Mouse (Mus musculus) macrophage (primary cell): ENCODE measurements around the gene Zfp526. TPM values are rescaled to one million over a fixed set of nuclear protein-coding genes. Genes with fewer than 3 reads are reported as not detected.
A peak's percentile ranks its signal among the peaks of the same experiment; 100 is the strongest.

Experiments used
- H3K27ac ChIP-seq: fragments of 350-480 bp; formaldehyde crosslinking; 2 replicates; pipeline ENCODE4 v1.9.0; 2021
- H3K36me3 ChIP-seq: fragments of 350-480 bp; formaldehyde crosslinking; 2 replicates; pipeline ENCODE4 v1.9.0; 2021; ENCODE audit errors: inconsistent target
- H3K4me3 ChIP-seq: fragments of 350-480 bp; formaldehyde crosslinking; 2 replicates; pipeline ENCODE4 v1.9.0; 2021; ENCODE audit errors: inconsistent target
- H3K79me2 ChIP-seq: fragments of 350-480 bp; formaldehyde crosslinking; 2 replicates; pipeline ENCODE4 v1.9.0; 2021; ENCODE audit errors: inconsistent target
- WGBS: methylation state at CpG from one replicate; pipeline ENCODE4 v1.1.7; 2026; ENCODE audit warnings: inconsistent platforms; ENCODE audit not compliant: missing documents; 5-methylcytosine and 5-hydroxymethylcytosine counted together
- polyA plus RNA-seq: library from polyadenylated mRNA; stranded (reverse); fragments of 250-400 nt; gene quantifications from 3 replicates; pipeline ENCODE4 v1.2.4, GENCODE M21; 2018; ENCODE audit warnings: inconsistent platforms
- total RNA-seq, 78 experiments: library from RNA; depleted of rRNA; stranded (reverse); fragments of 250-400 nt; gene quantifications; 1 replicate in 9 of 78; 2 replicates in 24 of 78; 3 replicates in 43 of 78; 4 replicates in 2 of 78; pipeline ENCODE4 v1.2.4; 2018; ENCODE audit warnings: inconsistent platforms in 56 of 78

The Zfp526 gene
- 10 to 100 TPM in 4 of 26 experiments, 1 to 10 TPM in 21, under 1 TPM in 1; 0.87 to 15.3 (median 5.3) TPM for total RNA-seq (2018; cell fraction: chromatin; rRNA removed)
- 1 to 10 TPM; 1.2 to 8.6 (median 5.0) TPM for total RNA-seq (2018; cell fraction: cytosol; rRNA removed)
- 10 to 100 TPM in 3 of 26 experiments, 1 to 10 TPM in 22, under 1 TPM in 1; 0.96 to 15.9 (median 4.5) TPM for total RNA-seq (2018; cell fraction: nucleus; rRNA removed)
- polyA plus RNA-seq = 4.1 to 4.8 TPM (median 4.5 TPM) in 3 replicates

- H3K79me2 ChIP-seq = peaks cover 56% of the 10 kb centered on the region
- H3K27ac ChIP-seq = peak within 1 kb of the TSS; percentile 65
- peak within 1 kb of the TSS; percentile 94 for H3K4me3 ChIP-seq
- peaks cover 13% of the 10 kb centered on the region; the same call in 1 of the 2 replicates for H3K36me3 ChIP-seq
- WGBS = under 1% methylated on average over 45 of the region's 45 CpGs
Observed at GRCm38 (mm10) chr7:25221102-25221883, at the start of gene Zfp526. TSS of gene Zfp526 (plus strand) at chr7:25221425.

- Histone ChIP-seq H3K79me2 (no peaks in the 10 kb centered on the region), H3K27ac (no peak overlapping the region), H3K36me3 (no peaks in the 10 kb centered on the region), H3K4me3 (no peak overlapping the region)
- WGBS = 89% methylated on average over 5 of the region's 5 CpGs
Observed at GRCm38 (mm10) chr7:25172669-25173068, 48.6 kb upstream of the Zfp526 start.

GRCm38 (mm10) chr7:25174343-25174742, 46.9 kb upstream of the Zfp526 start:
- Histone ChIP-seq H3K36me3 (no peaks in the 10 kb centered on the region), H3K27ac (no peak overlapping the region), H3K79me2 (no peaks in the 10 kb centered on the region), H3K4me3 (no peak overlapping the region)
- WGBS = 95% methylated on average over 10 of the region's 11 CpGs

- Histone ChIP-seq H3K4me3 (no peak overlapping the region), H3K27ac (no peak overlapping the region), H3K79me2 (no peaks in the 10 kb centered on the region), H3K36me3 (no peaks in the 10 kb centered on the region)
- WGBS = 5% methylated on average over 16 of the region's 17 CpGs
Observed at GRCm38 (mm10) chr7:25178317-25178716, 42.9 kb upstream of the Zfp526 start.

GRCm38 (mm10) chr7:25178787-25179605, 42.2 kb upstream of the Zfp526 start:
- H3K36me3 ChIP-seq = no peaks in the 10 kb centered on the region
- no peaks in the 10 kb centered on the region for H3K79me2 ChIP-seq
- 3% methylated on average over 42 of the region's 56 CpGs for WGBS
- no peak overlapping the region for H3K27ac ChIP-seq
- H3K4me3 ChIP-seq = no peak overlapping the region

- under 1% methylated on average over 20 of the region's 56 CpGs for WGBS
- H3K4me3 ChIP-seq = no peak within 1 kb of the TSS
- no peaks in the 10 kb centered on the region for H3K79me2 ChIP-seq
- no peak within 1 kb of the TSS for H3K27ac ChIP-seq
- H3K36me3 ChIP-seq = no peaks in the 10 kb centered on the region
Observed at GRCm38 (mm10) chr7:25179606-25180161, 41.5 kb upstream of the Zfp526 start, which contains the start of gene Pou2f2. TSS of gene Pou2f2 (minus strand) at chr7:25179726.

- Histone ChIP-seq H3K79me2 (no peaks in the 10 kb centered on the region), H3K36me3 (no peaks in the 10 kb centered on the region), H3K27ac (no peak overlapping the region), H3K4me3 (no peak overlapping the region)
- 12% methylated on average over 6 of the region's 6 CpGs for WGBS
Observed at GRCm38 (mm10) chr7:25180512-25180911, 40.7 kb upstream of the Zfp526 start.

GRCm38 (mm10) chr7:25181331-25181790, 39.9 kb upstream of the Zfp526 start:
- Histone ChIP-seq H3K4me3 (no peak overlapping the region), H3K36me3 (no peaks in the 10 kb centered on the region), H3K27ac (no peak overlapping the region), H3K79me2 (no peaks in the 10 kb centered on the region)
- 4% methylated on average over 14 of the region's 15 CpGs for WGBS

GRCm38 (mm10) chr7:25181814-25182213, 39.4 kb upstream of the Zfp526 start:
- H3K27ac ChIP-seq = no peak overlapping the region
- H3K79me2 ChIP-seq = no peaks in the 10 kb centered on the region
- 16% methylated on average over 21 of the region's 21 CpGs for WGBS
- H3K4me3 ChIP-seq = no peak overlapping the region
- no peaks in the 10 kb centered on the region for H3K36me3 ChIP-seq

GRCm38 (mm10) chr7:25184091-25184490, 37.1 kb upstream of the Zfp526 start:
- 74% methylated on average over 6 of the region's 6 CpGs for WGBS
- H3K27ac ChIP-seq = no peak overlapping the region
- no peak overlapping the region for H3K4me3 ChIP-seq
- H3K36me3 ChIP-seq = no peaks in the 10 kb centered on the region
- no peaks in the 10 kb centered on the region for H3K79me2 ChIP-seq

- 48% methylated on average over 21 of the region's 21 CpGs for WGBS
- Histone ChIP-seq H3K36me3 (no peaks in the 10 kb centered on the region), H3K4me3 (no peak overlapping the region), H3K27ac (no peak overlapping the region), H3K79me2 (no peaks in the 10 kb centered on the region)
Observed at GRCm38 (mm10) chr7:25187662-25188650, 33.3 kb upstream of the Zfp526 start.

GRCm38 (mm10) chr7:25190806-25191205, 30.4 kb upstream of the Zfp526 start:
- Histone ChIP-seq H3K79me2 (no peaks in the 10 kb centered on the region), H3K36me3 (no peaks in the 10 kb centered on the region), H3K4me3 (no peak overlapping the region), H3K27ac (no peak overlapping the region)
- WGBS = 87% methylated on average over 11 of the region's 11 CpGs

GRCm38 (mm10) chr7:25192110-25192509, 29.1 kb upstream of the Zfp526 start:
- Histone ChIP-seq H3K79me2 (no peaks in the 10 kb centered on the region), H3K4me3 (no peak overlapping the region), H3K36me3 (no peaks in the 10 kb centered on the region), H3K27ac (no peak overlapping the region)
- 89% methylated on average over 8 of the region's 8 CpGs for WGBS
